In the genomic region with DNA sequence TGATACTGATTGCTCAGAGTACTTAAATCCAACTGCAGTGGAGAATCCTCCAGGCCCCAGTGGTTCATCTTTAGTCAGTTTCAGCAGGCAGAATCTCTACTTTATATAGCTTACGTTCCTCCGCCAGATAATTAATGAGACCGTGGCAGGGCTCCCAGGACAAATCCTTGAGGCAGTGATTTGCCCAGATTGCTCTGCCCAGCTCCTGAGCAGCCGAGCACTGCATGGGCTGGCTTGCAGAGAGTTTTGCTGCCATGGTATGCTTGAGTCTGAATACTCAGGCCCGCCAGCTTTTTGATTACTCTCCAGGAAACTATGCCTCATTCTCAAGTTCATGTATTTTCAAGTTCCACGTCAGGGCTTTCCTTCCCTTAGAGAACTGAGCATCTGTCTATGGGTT, we compare ENCODE assay signal across 14 mouse cellular contexts.
DNase-seq lines count a peak whose midpoint lies in the region; ATAC-seq and TF ChIP-seq lines count a peak whose summit lies in the region.
"Had no signal": no experiment of that assay in that cellular context is flagged by ENCODE, and none has a peak within 500 bp of the region (broad histone marks: within the 10 kb centered on the region; RNA-seq: fewer than 3 reads in every experiment).

No protein-coding gene starts in this region.

- H3K4me3 ChIP-seq in gastrocnemius, adult 2 months, result no peak overlapping the region
- no peak overlapping the region for H3K4me3 ChIP-seq in midbrain, embryonic 14.5 days (replicated peaks; ENCODE audit: low read depth, low read length)
- no peak overlapping the region for H3K4me3 ChIP-seq in midbrain, embryonic 11.5 days (ENCODE audit: low read depth, low read length)
- H3K4me3 ChIP-seq in neural tube, embryonic 14.5 days (ENCODE audit: low read depth, low read length), result no peak overlapping the region
- no peak overlapping the region for H3K4me3 ChIP-seq in kidney, embryonic 16.5 days (ENCODE audit: low read length)
- H3K4me3 ChIP-seq: layer of hippocampus, adult 2 months; limb, embryonic 13.5 days had no signal

- H3K9me3 ChIP-seq in midbrain, embryonic 14.5 days (ENCODE audit: control insufficient read depth, low read length), result no peaks in the 10 kb centered on the region
- no peaks in the 10 kb centered on the region for H3K9me3 ChIP-seq in midbrain, embryonic 11.5 days (ENCODE audit: control insufficient read depth, low read length)
- no peaks in the 10 kb centered on the region for H3K9me3 ChIP-seq in neural tube, embryonic 14.5 days (ENCODE audit: control insufficient read depth, low read length)
- no peaks in the 10 kb centered on the region for H3K9me3 ChIP-seq in kidney, embryonic 16.5 days (ENCODE audit: low read length)
- H3K9me3 ChIP-seq: limb, embryonic 13.5 days had no signal

- no peak for ATAC-seq in midbrain, embryonic 14.5 days (ENCODE audit: low FRiP score, low TSS enrichment)
- ATAC-seq in midbrain, embryonic 11.5 days (ENCODE audit: low FRiP score), result no peak
- ATAC-seq in neural tube, embryonic 14.5 days (ENCODE audit: low read depth), result peak; percentile 23; the same call in 1 of the 2 replicates
- no peak for ATAC-seq in kidney, embryonic 16.5 days (ENCODE audit: low FRiP score, low TSS enrichment)
- ATAC-seq: lung, postnatal 0 days; Patski had no signal

- H3K4me1 ChIP-seq in midbrain, embryonic 14.5 days (ENCODE audit: control insufficient read depth, insufficient read depth, low read length), result peaks cover 18% of the 10 kb centered on the region
- peaks cover 13% of the 10 kb centered on the region for H3K4me1 ChIP-seq in midbrain, embryonic 11.5 days (ENCODE audit: control insufficient read depth, insufficient read depth, low read length)
- H3K4me1 ChIP-seq in neural tube, embryonic 14.5 days (ENCODE audit: control insufficient read depth, insufficient read depth, low read length), result peaks cover 13% of the 10 kb centered on the region; the same call in 1 of the 2 replicates
- peaks cover 18% of the 10 kb centered on the region for H3K4me1 ChIP-seq in kidney, embryonic 16.5 days (ENCODE audit: insufficient read depth, low read length)

- TF ChIP-seq POLR2A in brain, embryonic 14.5 days (IDR thresholded peaks at IDR 0.05; ENCODE audit: borderline replicate concordance, extremely low read depth, insufficient read depth, insufficient read length, poor library complexity, severe bottlenecking), result no peak

- intact Hi-C loops in gastrocnemius, adult 2 months (cut with DNase I), result no loop called here

- 0 out of 2 replicates have a peak, but pooled peaks cover 7% of the 10 kb centered on the region for H3K36me3 ChIP-seq in midbrain, embryonic 14.5 days (ENCODE audit: control insufficient read depth, insufficient read depth, low read length)
- peaks cover 5% of the 10 kb centered on the region; the same call in 1 of the 2 replicates for H3K36me3 ChIP-seq in midbrain, embryonic 11.5 days (ENCODE audit: control insufficient read depth, insufficient read depth, low read length)
- H3K36me3 ChIP-seq in neural tube, embryonic 14.5 days (ENCODE audit: control insufficient read depth, insufficient read depth, low read length), result peaks cover 4% of the 10 kb centered on the region; the same call in 1 of the 2 replicates
- peaks cover 13% of the 10 kb centered on the region for H3K36me3 ChIP-seq in kidney, embryonic 16.5 days (ENCODE audit: insufficient read depth, low read length)

- H3K4me2 ChIP-seq in midbrain, embryonic 14.5 days (ENCODE audit: low read length), result no peak overlapping the region
- H3K4me2 ChIP-seq in midbrain, embryonic 11.5 days, result no peak overlapping the region
- no peak overlapping the region for H3K4me2 ChIP-seq in neural tube, embryonic 14.5 days (ENCODE audit: low read depth, low read length)
- H3K4me2 ChIP-seq in kidney, embryonic 16.5 days (replicated peaks; ENCODE audit: low read depth, low read length), result no peak overlapping the region
- H3K4me2 ChIP-seq: limb, embryonic 13.5 days had no signal

- H3K9ac ChIP-seq in midbrain, embryonic 14.5 days (replicated peaks; ENCODE audit: low read length), result no peak overlapping the region
- no peak overlapping the region for H3K9ac ChIP-seq in midbrain, embryonic 11.5 days (ENCODE audit: low read length)
- no peak overlapping the region for H3K9ac ChIP-seq in neural tube, embryonic 14.5 days (replicated peaks; ENCODE audit: low read depth, low read length)
- no peak overlapping the region for H3K9ac ChIP-seq in kidney, embryonic 16.5 days (replicated peaks; ENCODE audit: low read length)
- H3K9ac ChIP-seq: limb, embryonic 13.5 days had no signal

- 54% methylated on average over 6 of the region's 6 CpGs for WGBS in midbrain, embryonic 14.5 days
- 92% methylated on average over 6 of the region's 6 CpGs for WGBS in midbrain, embryonic 11.5 days
- 39% methylated on average over 6 of the region's 6 CpGs for WGBS in neural tube, embryonic 14.5 days
- WGBS in kidney, embryonic 16.5 days, result 71% methylated on average over 6 of the region's 6 CpGs

- DNase-seq in gastrocnemius, adult 2 months, result peak; percentile 44
- DNase-seq in gastrocnemius, adult 8-10 months (ENCODE audit: low spot score in 2 of 2), result no peak
- peak; percentile 47 for DNase-seq in midbrain, embryonic 14.5 days
- no peak for DNase-seq in midbrain, embryonic 11.5 days (ENCODE audit: low spot score, missing footprints)
- peak; percentile 88 for DNase-seq in brain, embryonic 14.5 days (ENCODE audit: low read depth)
- no peak for DNase-seq in urinary bladder, adult 18-20 months (ENCODE audit: low spot score in 2 of 2)
- DNase-seq: kidney, adult 11 months; right cerebral cortex, adult 18-20 months had no signal

- no peak for TF ChIP-seq CTCF in gastrocnemius, adult 2 months (IDR thresholded peaks at IDR 0.05)
- no peak for TF ChIP-seq CTCF in brain, embryonic 14.5 days (IDR thresholded peaks at IDR 0.05; ENCODE audit: borderline replicate concordance, extremely low read depth, insufficient read depth, insufficient read length)

- no peaks in the 10 kb centered on the region for H3K27me3 ChIP-seq in midbrain, embryonic 14.5 days (ENCODE audit: control insufficient read depth, insufficient read depth, low read length)
- peaks cover 5% of the 10 kb centered on the region; the same call in 1 of the 2 replicates for H3K27me3 ChIP-seq in midbrain, embryonic 11.5 days (ENCODE audit: control insufficient read depth, insufficient read depth, low read length)
- H3K27me3 ChIP-seq in neural tube, embryonic 14.5 days (ENCODE audit: control insufficient read depth, insufficient read depth, low read length), result no peaks in the 10 kb centered on the region
- no peaks in the 10 kb centered on the region for H3K27me3 ChIP-seq in kidney, embryonic 16.5 days (ENCODE audit: insufficient read depth, low read length)
- H3K27me3 ChIP-seq: limb, embryonic 13.5 days; Patski had no signal

- H3K27ac ChIP-seq in gastrocnemius, adult 2 months, result peak overlapping the region; percentile 31; the same call in 1 of the 2 replicates
- no peak overlapping the region for H3K27ac ChIP-seq in midbrain, embryonic 14.5 days (replicated peaks; ENCODE audit: low read depth, low read length)
- H3K27ac ChIP-seq in midbrain, embryonic 11.5 days (ENCODE audit: low read depth, low read length), result no peak overlapping the region
- no peak overlapping the region for H3K27ac ChIP-seq in neural tube, embryonic 14.5 days (ENCODE audit: low read depth, low read length)
- no peak overlapping the region for H3K27ac ChIP-seq in kidney, embryonic 16.5 days (ENCODE audit: low read length)
- H3K27ac ChIP-seq: layer of hippocampus, adult 2 months; limb, embryonic 13.5 days had no signal

Comparison
In these comparisons a context has a peak if more than half of its experiments do, and no peak if none do; other contexts are left out.
1. DNase-seq: peak in gastrocnemius, adult 2 months (single experiment), midbrain, embryonic 14.5 days (single experiment) and brain, embryonic 14.5 days (single experiment); none in gastrocnemius, adult 8-10 months (0 of 2), midbrain, embryonic 11.5 days (single experiment) and urinary bladder, adult 18-20 months (0 of 2).